In the genomic region with DNA sequence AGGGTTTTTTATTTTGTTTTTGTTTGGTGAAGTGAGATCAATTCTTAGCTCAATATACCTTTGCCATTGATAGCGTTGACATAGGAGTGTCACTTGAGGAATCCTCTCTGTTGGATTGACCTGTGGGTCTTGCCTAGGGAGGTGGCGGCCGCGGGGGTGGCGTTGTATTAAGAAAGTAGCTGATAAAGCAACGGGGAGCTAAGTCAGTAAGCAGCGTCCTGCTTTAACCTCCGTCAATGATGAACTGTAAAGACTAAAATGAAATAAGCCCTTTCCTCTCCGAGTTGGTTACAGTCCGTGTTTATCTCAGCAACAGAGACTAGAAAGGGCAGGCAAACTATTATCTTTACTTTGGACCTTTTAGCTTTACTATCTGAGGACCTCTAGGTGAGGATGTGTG, we compare ENCODE assay signal across 8 mouse cellular contexts. TPM values are rescaled to one million over a fixed set of nuclear protein-coding genes. Genes with fewer than 3 reads are reported as not detected.
DNase-seq lines count a peak whose midpoint lies in the region; ATAC-seq and TF ChIP-seq lines count a peak whose summit lies in the region.

No protein-coding gene starts in this region.

- H3K27me3 ChIP-seq in heart, embryonic 13.5 days (replicated peaks), result no peaks in the 10 kb centered on the region
- no peaks in the 10 kb centered on the region for H3K27me3 ChIP-seq in midbrain, postnatal 0 days (ENCODE audit: insufficient read depth, low read length)

- H3K36me3 ChIP-seq in heart, embryonic 13.5 days, result 0 out of 2 replicates have a peak, but pooled peaks cover 7% of the 10 kb centered on the region
- no peaks in the 10 kb centered on the region for H3K36me3 ChIP-seq in midbrain, postnatal 0 days (ENCODE audit: insufficient read depth, low read length)

- H3K9me3 ChIP-seq in heart, embryonic 13.5 days, result no peaks in the 10 kb centered on the region
- no peaks in the 10 kb centered on the region for H3K9me3 ChIP-seq in midbrain, postnatal 0 days (ENCODE audit: low read length)

- no peak for TF ChIP-seq CTCF in midbrain, postnatal 0 days (IDR thresholded peaks at IDR 0.05)

- H3K9ac ChIP-seq in heart, embryonic 13.5 days, result peak overlapping the region; percentile 87
- H3K9ac ChIP-seq in midbrain, postnatal 0 days (replicated peaks; ENCODE audit: low read length, poor library complexity, severe bottlenecking), result peak overlapping the region; percentile 77; the same call in 1 of the 2 replicates

- H3K4me2 ChIP-seq in heart, embryonic 13.5 days, result peak overlapping the region; percentile 85
- peak overlapping the region; percentile 67 for H3K4me2 ChIP-seq in midbrain, postnatal 0 days (ENCODE audit: low read depth, low read length, poor library complexity, severe bottlenecking)

- DNase-seq in retina, embryonic 14.5 days (ENCODE audit: low spot score), result peak; percentile 15
- no peak for DNase-seq in retina, postnatal 1 day
- DNase-seq in cerebellum, adult 9-10 months, result peak; percentile 54
- peak; percentile 40 to 51 for DNase-seq in kidney, postnatal 25 days
- no peak for DNase-seq in midbrain, postnatal 0 days (ENCODE audit: low spot score)
- no peak for DNase-seq in spleen, adult 12 weeks (ENCODE audit: low spot score)
- no peak for DNase-seq in ovary, postnatal 10 days (ENCODE audit: low spot score)

- ATAC-seq in heart, embryonic 13.5 days (ENCODE audit: extremely low read depth, insufficient number of reproducible peaks, low FRiP score, low TSS enrichment), result no peak
- ATAC-seq in midbrain, postnatal 0 days (ENCODE audit: low FRiP score), result no peak

- 10% methylated on average over 10 of the region's 10 CpGs for WGBS in heart, embryonic 13.5 days
- WGBS in midbrain, postnatal 0 days, result 5% methylated on average over 10 of the region's 10 CpGs

- H3K4me3 ChIP-seq in heart, embryonic 13.5 days, result peak overlapping the region; percentile 83
- H3K4me3 ChIP-seq in midbrain, postnatal 0 days (ENCODE audit: low read depth, low read length), result peak overlapping the region; percentile 79

- H3K27ac ChIP-seq in heart, embryonic 13.5 days (replicated peaks), result 0 out of 2 replicates have a peak overlapping the region, but pooled peaks have one; percentile 28
- 0 out of 2 replicates have a peak overlapping the region, but pooled peaks have one; percentile 83 for H3K27ac ChIP-seq in midbrain, postnatal 0 days (ENCODE audit: low read depth, low read length)

- H3K4me1 ChIP-seq in heart, embryonic 13.5 days, result peaks cover 28% of the 10 kb centered on the region
- peaks cover 4% of the 10 kb centered on the region; the same call in 1 of the 2 replicates for H3K4me1 ChIP-seq in midbrain, postnatal 0 days (ENCODE audit: insufficient read depth, low read length)

RNA-seq across cellular contexts. Expression of gene Rbl2, which starts 0.5 kb away (rescaled TPM):
- 14.3 and 14.4 TPM in 2 replicates for polyA plus RNA-seq in heart, embryonic 13.5 days (2015; fragmentation: Nextera tagmentation; extraction: Ambion mirVana)
- total RNA-seq in midbrain, postnatal 0 days (2014; rRNA removed), result 33.6 and 34.2 TPM in 2 replicates
- polyA plus RNA-seq in midbrain, postnatal 0 days (2015; fragmentation: Nextera tagmentation; extraction: Ambion mirVana), result 14.2 and 17.1 TPM in 2 replicates

Comparison
In these comparisons a context has a peak if more than half of its experiments do, and no peak if none do; other contexts are left out.
1. DNase-seq: peak in retina, embryonic 14.5 days (single experiment), cerebellum, adult 9-10 months (single experiment) and kidney, postnatal 25 days (2 of 2); none in retina, postnatal 1 day (single experiment), midbrain, postnatal 0 days (single experiment), spleen, adult 12 weeks (single experiment) and ovary, postnatal 10 days (single experiment).